Mouse (Mus musculus) cerebellum, postnatal 10 days (tissue): ENCODE results near the gene Tnfrsf25.

Experiments used
- DNase-seq, 2 experiments: peaks; one replicate each; pipeline ENCODE4 v3.0.0; 2021; ENCODE audit warnings: mixed read lengths in 2 of 2

Tnfrsf25 gene

GRCm38 (mm10) chr4:152146033-152146827 is 30.5 kb downstream of the Tnfrsf25 start:
- no peak for DNase-seq

GRCm38 (mm10) chr4:152150546-152150945 is 34.8 kb downstream of the Tnfrsf25 start:
- no peak for DNase-seq

- no peak for DNase-seq
Observed at GRCm38 (mm10) chr4:152151451-152151965, 35.8 kb downstream of the Tnfrsf25 start.

GRCm38 (mm10) chr4:152151966-152152544 is 36.3 kb downstream of the Tnfrsf25 start, which contains the start of gene Espn:
Espn (minus strand) TSS chr4:152152371.
- peak in 1 of 2 experiments; percentile 67 for DNase-seq

- peak; percentile 87 to 91 for DNase-seq
Observed at GRCm38 (mm10) chr4:152153771-152154177, 38.0 kb downstream of the Tnfrsf25 start.

GRCm38 (mm10) chr4:152155019-152155418 is 39.3 kb downstream of the Tnfrsf25 start:
- no peak for DNase-seq

- peak; percentile 67 to 77 for DNase-seq
Observed at GRCm38 (mm10) chr4:152157779-152158584, 42.2 kb downstream of the Tnfrsf25 start.

GRCm38 (mm10) chr4:152158585-152159284 is 43.0 kb downstream of the Tnfrsf25 start, which contains the start of gene Hes2:
Hes2 (plus strand) TSS chr4:152158867.
- peak in 1 of 2 experiments; percentile 60 for DNase-seq

- DNase-seq, result no peak
Observed at GRCm38 (mm10) chr4:152159285-152159678, 43.5 kb downstream of the Tnfrsf25 start.

- no peak for DNase-seq
Observed at GRCm38 (mm10) chr4:152160748-152161147, 45.0 kb downstream of the Tnfrsf25 start.

- no peak for DNase-seq
Observed at GRCm38 (mm10) chr4:152161601-152162000, 45.9 kb downstream of the Tnfrsf25 start.

GRCm38 (mm10) chr4:152162748-152163147 is 47.0 kb downstream of the Tnfrsf25 start:
- DNase-seq, result no peak

GRCm38 (mm10) chr4:152165036-152165931 is 49.5 kb downstream of the Tnfrsf25 start:
- DNase-seq, result peak; percentile 88 to 93

GRCm38 (mm10) chr4:152168052-152168451 is 52.3 kb downstream of the Tnfrsf25 start:
- peak; percentile 42 to 44 for DNase-seq

- DNase-seq, result no peak
Observed at GRCm38 (mm10) chr4:152169103-152169502, 53.4 kb downstream of the Tnfrsf25 start.
